Mouse (Mus musculus) hindlimb bud, embryonic 11.5 days (tissue): ENCODE data around the gene Nptn.

ENCODE experiments used
- DNase-seq: peaks from one replicate; pipeline ENCODE4 v3.0.0-alpha.2; 2012; ENCODE audit warnings: low read depth, low spot score; ENCODE audit errors: extremely low spot score

Nptn gene

GRCm38 (mm10) chr9:58581958-58582540 lies at the start of gene Nptn:
Nptn (plus strand) TSS chr9:58582240.
- DNase-seq: peak; percentile 76

- no peak for DNase-seq
Observed at GRCm38 (mm10) chr9:58533322-58533721, 48.7 kb upstream of the Nptn start.

GRCm38 (mm10) chr9:58534766-58535165 lies 47.3 kb upstream of the Nptn start:
- peak; percentile 64 for DNase-seq

GRCm38 (mm10) chr9:58535447-58536134 lies 46.4 kb upstream of the Nptn start:
- DNase-seq: no peak

- no peak for DNase-seq
Observed at GRCm38 (mm10) chr9:58537774-58538173, 44.3 kb upstream of the Nptn start.

GRCm38 (mm10) chr9:58539886-58540285 lies 42.2 kb upstream of the Nptn start:
- DNase-seq: peak; percentile 57

GRCm38 (mm10) chr9:58541895-58542338 lies 40.1 kb upstream of the Nptn start:
- no peak for DNase-seq

GRCm38 (mm10) chr9:58544879-58545324 lies 37.1 kb upstream of the Nptn start:
- DNase-seq: no peak

- no peak for DNase-seq
Observed at GRCm38 (mm10) chr9:58545428-58545827, 36.6 kb upstream of the Nptn start.

GRCm38 (mm10) chr9:58546630-58547360 lies 35.2 kb upstream of the Nptn start:
- no peak for DNase-seq

GRCm38 (mm10) chr9:58548897-58549296 lies 33.1 kb upstream of the Nptn start:
- DNase-seq: no peak

- no peak for DNase-seq
Observed at GRCm38 (mm10) chr9:58549694-58550093, 32.3 kb upstream of the Nptn start.

- no peak for DNase-seq
Observed at GRCm38 (mm10) chr9:58550928-58551327, 31.1 kb upstream of the Nptn start.

- DNase-seq: no peak
Observed at GRCm38 (mm10) chr9:58552083-58552482, 30.0 kb upstream of the Nptn start.

- DNase-seq: no peak
Observed at GRCm38 (mm10) chr9:58554056-58554907, 27.8 kb upstream of the Nptn start.

- DNase-seq: no peak
Observed at GRCm38 (mm10) chr9:58554908-58555684, 26.9 kb upstream of the Nptn start, which contains the start of gene Cd276. Cd276 (minus strand) TSS chr9:58555437.

- DNase-seq: no peak
Observed at GRCm38 (mm10) chr9:58555685-58556414, 26.2 kb upstream of the Nptn start.

GRCm38 (mm10) chr9:58556627-58557026 lies 25.4 kb upstream of the Nptn start:
- DNase-seq: no peak
